Mouse (Mus musculus) cerebellum, adult 9-10 months (tissue): ENCODE measurements around the gene Wdr4.
"Not testable (repeated sequence)": the region's sequence is repeated elsewhere in the genome, so short reads cannot be mapped to it uniquely, and the experiment has no call there.

Source experiments
- DNase-seq: peaks from one replicate; pipeline ENCODE4 v3.0.0; 2022

The Wdr4 gene

GRCm38 (mm10) chr17:31535358-31535757 is 15.6 kb upstream of the Wdr4 start:
- DNase-seq = no peak

- not testable (repeated sequence) for DNase-seq
These were observed 12.6 kb upstream of the Wdr4 start for GRCm38 (mm10) chr17:31532331-31532730.

- no peak for DNase-seq
These were observed 11.8 kb upstream of the Wdr4 start for GRCm38 (mm10) chr17:31531441-31532158.

GRCm38 (mm10) chr17:31529314-31529713 is 9.5 kb upstream of the Wdr4 start:
- DNase-seq = no peak

- DNase-seq = no peak
These were observed 6.0 kb upstream of the Wdr4 start for GRCm38 (mm10) chr17:31525816-31526215.

GRCm38 (mm10) chr17:31525114-31525513 is 5.3 kb upstream of the Wdr4 start:
- no peak for DNase-seq

- peak; percentile 64 for DNase-seq
These were observed 2.2 kb upstream of the Wdr4 start for GRCm38 (mm10) chr17:31521948-31522347.

GRCm38 (mm10) chr17:31520895-31521294 is 1.1 kb upstream of the Wdr4 start:
- peak; percentile 88 for DNase-seq

GRCm38 (mm10) chr17:31519344-31519945 is 335 bp downstream of the Wdr4 start:
- no peak for DNase-seq

GRCm38 (mm10) chr17:31514696-31515095 is 5.1 kb downstream of the Wdr4 start:
- no peak for DNase-seq

GRCm38 (mm10) chr17:31512593-31512992 is 7.2 kb downstream of the Wdr4 start:
- no peak for DNase-seq

- peak; percentile 87 for DNase-seq
These were observed 7.8 kb downstream of the Wdr4 start for GRCm38 (mm10) chr17:31511792-31512495.

GRCm38 (mm10) chr17:31510944-31511343 is 8.8 kb downstream of the Wdr4 start:
- DNase-seq = peak; percentile 8

- no peak for DNase-seq
These were observed 13.5 kb downstream of the Wdr4 start for GRCm38 (mm10) chr17:31506282-31506681.

- no peak for DNase-seq
These were observed 14.8 kb downstream of the Wdr4 start for GRCm38 (mm10) chr17:31505013-31505412.

- no peak for DNase-seq
These were observed 15.8 kb downstream of the Wdr4 start for GRCm38 (mm10) chr17:31503936-31504335.

- DNase-seq = no peak
These were observed 16.4 kb downstream of the Wdr4 start for GRCm38 (mm10) chr17:31503337-31503736.

GRCm38 (mm10) chr17:31502261-31502927 is 17.4 kb downstream of the Wdr4 start:
- no peak for DNase-seq

GRCm38 (mm10) chr17:31500908-31501307 is 18.9 kb downstream of the Wdr4 start:
- peak; percentile 40 for DNase-seq

- DNase-seq = peak; percentile 46
These were observed 19.4 kb downstream of the Wdr4 start for GRCm38 (mm10) chr17:31500416-31500815.

- DNase-seq = peak; percentile 59
These were observed 20.1 kb downstream of the Wdr4 start for GRCm38 (mm10) chr17:31499725-31500124.

- peak; percentile 69 for DNase-seq
These were observed 22.1 kb downstream of the Wdr4 start for GRCm38 (mm10) chr17:31497726-31498125.

- no peak for DNase-seq
These were observed 24.8 kb downstream of the Wdr4 start for GRCm38 (mm10) chr17:31494989-31495388.
